ENCODE assay signal across 13 mouse cellular contexts in the genomic region with DNA sequence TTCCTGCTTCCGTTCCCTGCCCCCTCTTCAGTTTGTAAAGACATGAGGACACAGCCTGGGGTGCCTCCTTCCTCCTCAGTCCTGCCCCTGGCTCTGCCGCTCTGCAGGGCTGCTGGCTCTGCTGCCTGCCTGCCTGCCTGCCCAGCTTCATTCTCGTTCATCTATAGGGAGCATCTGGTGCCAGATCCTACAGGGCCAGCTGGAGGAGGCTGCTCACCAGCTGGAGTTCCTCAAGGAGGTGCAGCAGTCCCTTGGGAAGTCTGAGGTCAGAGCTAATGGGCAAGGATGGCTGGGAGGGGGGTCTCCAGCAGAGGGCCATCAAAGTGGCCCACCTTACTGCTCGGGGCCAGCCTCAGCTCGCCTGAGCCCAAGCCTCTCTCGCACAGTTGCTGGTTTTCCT. TPM values are rescaled to one million over a fixed set of nuclear protein-coding genes. Genes with fewer than 3 reads are reported as not detected.
DNase-seq lines count a peak whose midpoint lies in the region; ATAC-seq and TF ChIP-seq lines count a peak whose summit lies in the region.
"Had no signal": no experiment of that assay in that cellular context is flagged by ENCODE, and none has a peak within 500 bp of the region (broad histone marks: within the 10 kb centered on the region; RNA-seq: fewer than 3 reads in every experiment).

No protein-coding gene starts in this region.

- DNase-seq in heart, postnatal 14 days, result peak; percentile 38 to 55
- DNase-seq in heart, adult 8-10 months (ENCODE audit: low spot score), result no peak
- peak; percentile 51 for DNase-seq in left cerebral cortex, postnatal 4 days
- DNase-seq in left cerebral cortex, postnatal 14 days (ENCODE audit: low spot score in 2 of 2), result no peak
- peak; percentile 62 for DNase-seq in brain, embryonic 14.5 days (ENCODE audit: low read depth)
- no peak for DNase-seq in spleen, adult 12 weeks (ENCODE audit: low spot score)
- no peak for DNase-seq in layer of hippocampus, adult 18-20 months (ENCODE audit: low spot score in 2 of 2)
- DNase-seq: adrenal gland, postnatal 10 days; thymus, postnatal 4 days had no signal

- intact Hi-C loops in heart, postnatal 14 days (cut with DNase I), result no loop called here
- intact Hi-C loops in left cerebral cortex, postnatal 4 days (cut with DNase I), result no loop called here
- intact Hi-C loops in left cerebral cortex, postnatal 14 days (cut with DNase I), result no loop called here

- no peak overlapping the region for H3K4me3 ChIP-seq in embryonic facial prominence, embryonic 15.5 days (replicated peaks)
- H3K4me3 ChIP-seq: heart, embryonic 12.5 days had no signal

- no peak overlapping the region for H3K27ac ChIP-seq in embryonic facial prominence, embryonic 15.5 days (replicated peaks)

- WGBS in embryonic facial prominence, embryonic 15.5 days, result 27% methylated on average over 6 of the region's 6 CpGs

- no peak overlapping the region for H3K9ac ChIP-seq in embryonic facial prominence, embryonic 15.5 days
- H3K9ac ChIP-seq: heart, embryonic 12.5 days had no signal

- no peaks in the 10 kb centered on the region for H3K36me3 ChIP-seq in embryonic facial prominence, embryonic 15.5 days
- H3K36me3 ChIP-seq: heart, embryonic 12.5 days had no signal

- no peak overlapping the region for H3K4me2 ChIP-seq in embryonic facial prominence, embryonic 15.5 days (replicated peaks)
- H3K4me2 ChIP-seq: heart, embryonic 12.5 days had no signal

- no peak for TF ChIP-seq CTCF in brain, embryonic 14.5 days (IDR thresholded peaks at IDR 0.05; ENCODE audit: borderline replicate concordance, extremely low read depth, insufficient read depth, insufficient read length)

- no peaks in the 10 kb centered on the region for H3K27me3 ChIP-seq in embryonic facial prominence, embryonic 15.5 days
- H3K27me3 ChIP-seq: heart, embryonic 12.5 days; Patski had no signal

- 0 out of 2 replicates have a peak, but pooled peaks have one; percentile 12 for ATAC-seq in embryonic facial prominence, embryonic 15.5 days (ENCODE audit: insufficient number of reproducible peaks, low FRiP score, low TSS enrichment, low read depth)
- ATAC-seq: CD4-positive, CD25-positive, alpha-beta regulatory T cell, adult 4 months; Patski had no signal

- TF ChIP-seq POLR2A in brain, embryonic 14.5 days (IDR thresholded peaks at IDR 0.05; ENCODE audit: borderline replicate concordance, extremely low read depth, insufficient read depth, insufficient read length, poor library complexity, severe bottlenecking), result no peak

- no peaks in the 10 kb centered on the region for H3K4me1 ChIP-seq in embryonic facial prominence, embryonic 15.5 days
- H3K4me1 ChIP-seq: heart, embryonic 12.5 days had no signal

- H3K9me3 ChIP-seq in embryonic facial prominence, embryonic 15.5 days (replicated peaks), result no peaks in the 10 kb centered on the region
- H3K9me3 ChIP-seq: heart, embryonic 12.5 days had no signal

RNA-seq across cellular contexts. Expression of gene Ttc21a, which starts 13.0 kb away (rescaled TPM):
- total RNA-seq in heart, postnatal 14 days (2021), result under 1 TPM in 1 of 2 experiments, not detected in 1; 0.26 TPM
- under 1 TPM in 1 of 4 experiments, not detected in 3; 0.09 TPM for total RNA-seq in heart, adult 8-10 months (2022)
- total RNA-seq in left cerebral cortex, postnatal 4 days (2021), result 1 to 10 TPM; 1.4 to 1.5 TPM
- under 1 TPM; 0.55 TPM for total RNA-seq in left cerebral cortex, postnatal 14 days (2021)
- polyA plus RNA-seq in brain, embryonic 14.5 days (2012; rRNA removed), result 1.1 and 2.1 TPM in 2 replicates
- 1.5 and 2.6 TPM in 2 replicates for polyA plus RNA-seq in embryonic facial prominence, embryonic 15.5 days (2015; fragmentation: Nextera tagmentation; extraction: Ambion mirVana)
- 1 to 10 TPM in 1 of 2 experiments, under 1 TPM in 1; 0.71 to 1.2 TPM for total RNA-seq in layer of hippocampus, adult 18-20 months (2021)

RNA-seq across cellular contexts. Expression of gene Gorasp1, which starts 13.1 kb away (rescaled TPM):
- 10 to 100 TPM; 21.4 to 22.8 TPM for total RNA-seq in heart, postnatal 14 days (2021)
- 10 to 100 TPM; 35.0 to 41.4 (median 37.9) TPM for total RNA-seq in heart, adult 8-10 months (2022)
- total RNA-seq in left cerebral cortex, postnatal 4 days (2021), result 10 to 100 TPM; 20.2 to 22.8 TPM
- total RNA-seq in left cerebral cortex, postnatal 14 days (2021), result 10 to 100 TPM; 31.3 to 33.7 TPM
- polyA plus RNA-seq in brain, embryonic 14.5 days (2012; rRNA removed), result 22.5 and 23.2 TPM in 2 replicates
- 32.5 and 32.6 TPM in 2 replicates for polyA plus RNA-seq in embryonic facial prominence, embryonic 15.5 days (2015; fragmentation: Nextera tagmentation; extraction: Ambion mirVana)
- total RNA-seq in layer of hippocampus, adult 18-20 months (2021), result 10 to 100 TPM; 41.5 to 44.2 TPM

RNA-seq across cellular contexts. Expression of gene Csrnp1, which starts 34.0 kb away (rescaled TPM):
- 10 to 100 TPM; 15.8 to 21.4 TPM for total RNA-seq in heart, postnatal 14 days (2021)
- total RNA-seq in heart, adult 8-10 months (2022), result 10 to 100 TPM; 10.9 to 32.1 (median 16.1) TPM
- total RNA-seq in left cerebral cortex, postnatal 4 days (2021), result 1 to 10 TPM; 2.9 to 3.7 TPM
- 10 to 100 TPM in 1 of 2 experiments, 1 to 10 TPM in 1; 9.4 to 11.1 TPM for total RNA-seq in left cerebral cortex, postnatal 14 days (2021)
- 3.4 and 4.9 TPM in 2 replicates for polyA plus RNA-seq in brain, embryonic 14.5 days (2012; rRNA removed)
- 5.7 and 6.7 TPM in 2 replicates for polyA plus RNA-seq in embryonic facial prominence, embryonic 15.5 days (2015; fragmentation: Nextera tagmentation; extraction: Ambion mirVana)
- 10 to 100 TPM; 13.1 to 15.7 TPM for total RNA-seq in layer of hippocampus, adult 18-20 months (2021)

RNA-seq across cellular contexts. Expression of gene Wdr48, which starts 55.8 kb away (rescaled TPM):
- total RNA-seq in heart, postnatal 14 days (2021), result 10 to 100 TPM; 28.9 to 29.6 TPM
- total RNA-seq in heart, adult 8-10 months (2022), result 10 to 100 TPM; 22.3 to 25.9 (median 23.6) TPM
- total RNA-seq in left cerebral cortex, postnatal 4 days (2021), result 10 to 100 TPM; 76.4 to 80.4 TPM
- total RNA-seq in left cerebral cortex, postnatal 14 days (2021), result 10 to 100 TPM; 75.3 to 79.6 TPM
- 81.1 and 84.2 TPM in 2 replicates for polyA plus RNA-seq in brain, embryonic 14.5 days (2012; rRNA removed)
- polyA plus RNA-seq in embryonic facial prominence, embryonic 15.5 days (2015; fragmentation: Nextera tagmentation; extraction: Ambion mirVana), result 48.1 and 55.1 TPM in 2 replicates
- 10 to 100 TPM; 74.8 to 77.2 TPM for total RNA-seq in layer of hippocampus, adult 18-20 months (2021)

Comparison
In these comparisons a context has a peak if more than half of its experiments do, and no peak if none do; other contexts are left out.
1. DNase-seq: peak in heart, postnatal 14 days (2 of 2), left cerebral cortex, postnatal 4 days (single experiment) and brain, embryonic 14.5 days (single experiment); none in heart, adult 8-10 months (single experiment), left cerebral cortex, postnatal 14 days (0 of 2), spleen, adult 12 weeks (single experiment) and layer of hippocampus, adult 18-20 months (0 of 2).